Mouse (Mus musculus) bone marrow macrophage, adult 2 months (primary cell): ENCODE data around the gene Cachd1.

Experiments used
- CTCF ChIP-seq: IDR thresholded peaks from 2 replicates; pipeline ENCODE4 v1.5.1; 2012; ENCODE audit warnings: low read depth, mild to moderate bottlenecking, low read length, moderate library complexity
- POLR2A ChIP-seq: IDR thresholded peaks from 2 replicates; pipeline ENCODE4 v1.6.1; 2012; ENCODE audit warnings: mild to moderate bottlenecking, low read depth, low read length, borderline replicate concordance

GRCm38 (mm10) chr4:100977522-100977921 lies 201.0 kb downstream of the Cachd1 start:
- TF ChIP-seq CTCF (no peak), POLR2A (no peak)
